Mouse (Mus musculus) left cerebral cortex, adult 6 months (tissue): ENCODE results near the gene Zbtb41. TPM values are rescaled to one million over a fixed set of nuclear protein-coding genes. Genes with fewer than 3 reads are reported as not detected.

ENCODE experiments used
- long read RNA-seq, 2 experiments: library from polyadenylated mRNA; unstranded; transcript quantifications; one replicate each; pipeline ENCODE4 v2.0.0; 2019 to 2020
- polyA plus RNA-seq: library from polyadenylated mRNA; unstranded; fragments of <200 nt; fragmentation: Nextera tagmentation; gene quantifications from 2 replicates; pipeline ENCODE4 v1.2.3, GENCODE M21; 2021

Zbtb41 gene
- polyA plus RNA-seq: 6.0 and 11.5 TPM in 2 replicates
- long read RNA-seq, experiment 1, full-length matches to known transcripts: 2 of 29 reads
- long read RNA-seq, experiment 1, partial matches to known transcripts: 5 of 29 reads
- long read RNA-seq, experiment 1, other reads (novel, unspliced or antisense): 22 of 29 reads
- long read RNA-seq, experiment 2, partial matches to known transcripts: 1 of 9 reads
- long read RNA-seq, experiment 2, other reads (novel, unspliced or antisense): 8 of 9 reads

DNA sequence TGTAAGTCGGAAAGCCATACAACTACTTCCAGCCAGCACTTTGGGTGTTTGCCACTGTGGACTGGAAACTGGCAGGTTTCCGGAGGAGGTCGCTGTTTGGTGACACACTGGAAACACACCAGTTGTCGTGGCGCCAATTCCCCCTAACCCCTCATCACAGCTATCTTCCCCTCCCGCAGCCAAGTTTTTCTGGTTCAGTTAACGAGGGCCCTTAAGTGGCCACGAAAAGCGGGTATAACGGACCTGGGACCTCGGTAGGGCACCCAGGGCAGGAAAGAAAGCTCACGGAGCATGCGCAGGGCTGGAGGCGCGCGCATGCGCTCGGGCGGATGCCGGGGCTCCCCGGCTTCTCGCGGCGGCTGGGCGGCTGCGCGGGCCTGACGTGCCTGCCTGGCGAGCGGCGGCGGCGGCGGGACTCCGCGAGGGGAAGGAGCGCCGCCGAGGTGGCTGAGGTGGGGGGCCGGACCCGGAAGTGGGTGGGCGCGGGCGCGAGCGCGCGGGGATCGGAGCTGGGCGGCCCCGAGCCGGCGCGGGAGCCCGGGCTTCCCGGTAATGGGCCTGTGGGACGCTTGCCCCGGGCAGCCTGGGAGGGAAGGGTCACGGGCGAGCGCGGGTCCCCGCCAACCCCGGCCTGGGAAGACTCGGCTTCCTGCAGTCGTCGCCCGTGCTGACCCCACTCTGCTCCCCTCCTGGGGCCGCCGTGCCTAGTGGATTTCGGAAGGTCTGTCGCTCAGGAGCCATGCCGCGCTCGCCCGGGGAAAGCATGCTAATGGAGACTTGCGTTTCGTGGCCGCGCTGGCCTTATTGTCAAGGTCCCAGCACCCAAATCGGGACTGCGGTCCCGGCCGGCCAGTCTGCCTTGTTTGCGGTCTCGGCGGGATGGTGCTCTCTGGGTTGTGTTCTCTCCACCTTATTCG lies at the start of gene Zbtb41:
Gene Zbtb41 (plus strand): TSS at position 414 of the 917 bp plus-strand sequence.

DNA sequence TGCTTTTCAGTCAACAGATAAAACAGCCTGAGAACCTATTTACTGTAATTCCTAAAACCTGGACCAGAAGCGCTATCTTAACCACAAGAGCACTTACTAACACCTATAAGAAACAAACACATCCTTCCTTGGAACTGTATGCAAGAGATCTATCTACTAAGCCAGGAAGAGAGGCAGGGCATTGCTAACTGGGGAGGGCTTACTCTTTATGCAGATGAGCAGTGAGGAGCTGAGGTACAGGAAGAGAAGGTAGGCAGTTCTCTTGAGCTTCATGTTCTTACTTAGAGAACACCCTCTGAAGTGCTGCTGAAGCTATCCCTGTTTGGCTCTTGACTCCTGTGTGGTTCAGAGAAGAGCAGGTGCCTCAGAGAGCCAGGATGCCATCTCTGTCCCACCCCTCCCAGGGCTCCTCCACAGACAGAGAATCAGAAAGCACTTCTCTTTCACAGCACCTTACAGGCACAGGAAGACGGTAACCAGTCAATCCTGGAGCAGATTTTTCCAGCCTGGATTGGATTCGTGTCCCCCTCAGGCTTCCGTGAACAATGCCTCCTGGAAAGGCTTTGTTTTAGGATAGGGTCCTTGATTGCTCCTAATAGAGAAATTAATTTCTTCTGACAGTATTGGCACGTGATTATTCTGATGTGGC lies 45.3 kb upstream of the Zbtb41 start, which contains the start of gene Crb1:
Gene Crb1 (minus strand): TSS at position 463 of the 649 bp plus-strand sequence.

DNA sequence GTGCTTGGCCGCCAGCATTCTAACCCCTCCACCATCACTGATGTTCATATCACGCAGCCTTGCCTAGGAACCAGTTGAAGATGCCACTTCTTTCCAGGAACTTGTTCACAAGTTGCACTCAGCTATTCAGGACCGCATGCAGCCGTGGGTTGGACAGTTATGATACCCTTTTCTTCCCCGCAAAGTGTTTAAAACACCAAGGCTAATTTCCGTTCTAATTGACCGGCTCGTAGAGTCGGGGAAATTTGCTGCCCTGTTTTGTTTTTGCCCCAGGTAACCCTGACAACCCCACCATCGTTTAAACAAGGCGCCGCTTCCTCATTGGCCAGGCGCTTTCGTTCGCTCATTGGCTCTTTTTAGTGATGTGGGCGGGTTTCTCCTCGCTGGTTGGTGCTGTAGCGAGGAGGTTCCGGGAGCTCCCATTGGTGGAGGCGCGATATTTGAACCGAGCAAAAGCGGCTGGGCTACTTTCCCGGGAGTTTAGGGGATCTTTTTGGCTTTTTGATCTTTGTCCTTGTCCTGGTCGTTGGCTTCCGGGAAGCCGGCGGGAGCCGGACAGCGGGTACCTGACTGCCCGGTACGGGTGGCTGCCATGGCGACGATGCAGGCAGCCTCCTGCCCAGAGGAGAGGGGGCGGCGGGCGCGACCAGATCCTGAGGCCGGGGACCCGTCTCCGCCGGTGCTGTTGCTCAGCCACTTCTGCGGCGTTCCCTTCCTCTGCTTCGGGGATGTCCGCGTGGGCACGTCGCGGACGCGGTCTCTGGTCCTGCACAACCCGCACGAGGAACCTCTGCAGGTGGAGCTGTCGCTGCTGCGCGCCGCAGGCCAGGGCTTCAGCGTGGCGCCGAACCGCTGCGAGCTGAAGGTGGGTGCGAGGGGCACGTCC lies 32.5 kb downstream of the Zbtb41 start, which contains the start of gene Aspm:
Gene Aspm (plus strand): TSS at position 433 of the 886 bp plus-strand sequence.

DNA sequence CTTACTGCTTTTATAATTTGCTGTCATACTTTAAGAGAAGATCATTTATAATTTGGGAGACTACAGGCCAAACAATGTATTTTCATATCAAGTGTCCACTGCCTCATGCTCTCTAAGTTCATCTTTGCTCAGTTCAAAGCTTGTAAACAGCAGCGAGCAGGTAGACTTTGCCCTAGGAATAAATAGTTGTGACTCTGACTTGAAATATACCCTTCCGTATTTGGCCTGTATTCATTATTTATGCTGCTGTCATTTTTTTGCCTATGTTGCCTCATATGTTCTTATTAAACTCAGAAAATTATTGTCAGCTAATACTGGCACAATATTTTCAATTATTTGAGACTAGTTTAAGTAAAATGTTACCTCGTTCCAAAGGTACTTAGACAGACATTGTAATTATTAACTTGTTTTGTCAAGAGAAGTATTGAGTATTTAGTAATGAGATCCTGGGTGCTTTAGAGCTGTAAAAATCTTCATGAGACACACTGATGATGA lies 79.2 kb downstream of the Zbtb41 start, which contains the start of gene F13b:
Gene F13b (plus strand): TSS at position 445 of the 495 bp plus-strand sequence.

Other genes starting within 250 kb of the Zbtb41 start
- gene Crb1, start 45.2 kb upstream of the Zbtb41 start, polyA plus RNA-seq: 0.26 and 0.36 TPM in 2 replicates
- 0.06 TPM in 2 replicates for gene Aspm, start 32.5 kb downstream of the Zbtb41 start, polyA plus RNA-seq
- gene F13b, start 79.4 kb downstream of the Zbtb41 start, polyA plus RNA-seq: not detected in 2 replicates
- gene Cfhr1, start 138.0 kb downstream of the Zbtb41 start, polyA plus RNA-seq: not detected in 2 replicates